Mouse (Mus musculus) urinary bladder, postnatal 4 days (tissue): Measurements from ENCODE around the gene Olfr597.
"Not testable (repeated sequence)": the region's sequence is repeated elsewhere in the genome, so short reads cannot be mapped to it uniquely, and the experiment has no call there.

Source experiments
- DNase-seq, 2 experiments: peaks; one replicate each; pipeline ENCODE4 v3.0.0; 2021 to 2022; ENCODE audit warnings: low spot score in 2 of 2

Olfr597 gene

GRCm38 (mm10) chr7:103316015-103316414 is at the start of gene Olfr597:
TSS of gene Olfr597 (plus strand) at chr7:103316315.
- DNase-seq = not testable (repeated sequence)

GRCm38 (mm10) chr7:103305348-103305747 is 10.8 kb upstream of the Olfr597 start, which contains the start of gene Olfr596:
TSS of gene Olfr596 (plus strand) at chr7:103305648.
- DNase-seq = not testable (repeated sequence)

GRCm38 (mm10) chr7:103323268-103323667 is 7.2 kb downstream of the Olfr597 start, which contains the start of gene Olfr598:
TSS of gene Olfr598 (plus strand) at chr7:103323568.
- DNase-seq = no peak

GRCm38 (mm10) chr7:103335617-103336016 is 19.5 kb downstream of the Olfr597 start, which contains the start of gene Olfr599:
TSS of gene Olfr599 (plus strand) at chr7:103335917.
- DNase-seq = no peak

- no peak for DNase-seq
Measured at GRCm38 (mm10) chr7:103349569-103349968, 33.5 kb downstream of the Olfr597 start, which contains the start of gene Olfr600. TSS of gene Olfr600 (minus strand) at chr7:103349669.

- DNase-seq = no peak
Measured at GRCm38 (mm10) chr7:103362555-103362954, 46.4 kb downstream of the Olfr597 start, which contains the start of gene Olfr601. TSS of gene Olfr601 (minus strand) at chr7:103362655.
